Mouse (Mus musculus): ENCODE data around the gene Clcf1. TPM values are rescaled to one million over a fixed set of nuclear protein-coding genes. Genes with fewer than 3 reads are reported as not detected.

Gene Clcf1
- total RNA-seq (2021), result 1 to 10 TPM; 1.3 to 1.5 TPM
- long read RNA-seq, experiment 1, partial matches to known transcripts, result 0 of 1 reads
- long read RNA-seq, experiment 1, other reads (novel, unspliced or antisense), result 1 of 1 reads
- long read RNA-seq, experiment 2, partial matches to known transcripts, result 0 of 1 reads
- long read RNA-seq, experiment 2, other reads (novel, unspliced or antisense), result 1 of 1 reads

GRCm38 (mm10) chr19:4214071-4214770 is at the start of gene Clcf1, which contains the start of gene AC109138.7:
Clcf1 (plus strand) TSS chr19:4214238.
AC109138.7 (plus strand) TSS chr19:4214357.
- intact Hi-C loops (cut with DNase I), result no loop called here
- no peak for DNase-seq (ENCODE audit: low spot score in 2 of 2)

DNA sequence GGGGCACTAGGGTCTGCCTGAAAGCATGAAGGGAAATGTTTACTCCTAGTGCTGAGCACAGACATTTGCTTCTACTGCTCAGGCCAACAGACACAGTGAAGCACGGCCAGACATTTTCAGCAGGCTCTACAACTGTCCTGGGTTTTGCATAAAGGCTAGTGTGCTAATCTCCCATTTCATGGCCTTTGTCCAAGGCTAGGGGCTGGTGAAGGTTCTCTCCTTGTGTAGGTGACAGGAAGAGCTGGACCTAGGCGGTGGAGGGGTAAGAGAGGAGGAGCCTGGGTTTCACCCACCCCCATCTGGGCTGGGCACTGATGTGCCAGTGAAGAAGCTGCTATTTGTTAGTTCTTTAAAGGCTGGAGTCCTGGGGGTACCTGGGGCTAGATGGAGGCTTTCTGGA is 49.3 kb upstream of the Clcf1 start:
- intact Hi-C loops (cut with DNase I), result no loop called here
- no peak for DNase-seq (ENCODE audit: low spot score in 2 of 2)

GRCm38 (mm10) chr19:4166678-4167476 is 47.2 kb upstream of the Clcf1 start:
- intact Hi-C loops (cut with DNase I), result no loop called here
- no peak for DNase-seq (ENCODE audit: low spot score in 2 of 2)

GRCm38 (mm10) chr19:4169378-4169784 is 44.7 kb upstream of the Clcf1 start:
- DNase-seq (ENCODE audit: low spot score in 2 of 2), result peak; percentile 99 to 100

GRCm38 (mm10) chr19:4169810-4170209 is 44.2 kb upstream of the Clcf1 start:
- intact Hi-C loops (cut with DNase I), result loop anchor here (1.0 to 5.0 kb wide), 2 partner anchors 22 to 57 kb away; partner anchors contain the start of gene Ppp1ca
- no peak for DNase-seq (ENCODE audit: low spot score in 2 of 2)

More at GRCm38 (mm10) chr19:4169378-4169784, 44.7 kb upstream of the Clcf1 start:
- intact Hi-C loops (cut with DNase I), result loop anchor here (1.0 kb wide), 1 partner anchor 23 kb away; the partner anchor contains the start of gene Ppp1ca

GRCm38 (mm10) chr19:4170723-4171392 is 43.2 kb upstream of the Clcf1 start:
- DNase-seq (ENCODE audit: low spot score in 2 of 2), result no peak
- intact Hi-C loops (cut with DNase I), result loop anchor here (5.0 kb wide), 1 partner anchor 56 kb away; no protein-coding TSS in a partner anchor

DNA sequence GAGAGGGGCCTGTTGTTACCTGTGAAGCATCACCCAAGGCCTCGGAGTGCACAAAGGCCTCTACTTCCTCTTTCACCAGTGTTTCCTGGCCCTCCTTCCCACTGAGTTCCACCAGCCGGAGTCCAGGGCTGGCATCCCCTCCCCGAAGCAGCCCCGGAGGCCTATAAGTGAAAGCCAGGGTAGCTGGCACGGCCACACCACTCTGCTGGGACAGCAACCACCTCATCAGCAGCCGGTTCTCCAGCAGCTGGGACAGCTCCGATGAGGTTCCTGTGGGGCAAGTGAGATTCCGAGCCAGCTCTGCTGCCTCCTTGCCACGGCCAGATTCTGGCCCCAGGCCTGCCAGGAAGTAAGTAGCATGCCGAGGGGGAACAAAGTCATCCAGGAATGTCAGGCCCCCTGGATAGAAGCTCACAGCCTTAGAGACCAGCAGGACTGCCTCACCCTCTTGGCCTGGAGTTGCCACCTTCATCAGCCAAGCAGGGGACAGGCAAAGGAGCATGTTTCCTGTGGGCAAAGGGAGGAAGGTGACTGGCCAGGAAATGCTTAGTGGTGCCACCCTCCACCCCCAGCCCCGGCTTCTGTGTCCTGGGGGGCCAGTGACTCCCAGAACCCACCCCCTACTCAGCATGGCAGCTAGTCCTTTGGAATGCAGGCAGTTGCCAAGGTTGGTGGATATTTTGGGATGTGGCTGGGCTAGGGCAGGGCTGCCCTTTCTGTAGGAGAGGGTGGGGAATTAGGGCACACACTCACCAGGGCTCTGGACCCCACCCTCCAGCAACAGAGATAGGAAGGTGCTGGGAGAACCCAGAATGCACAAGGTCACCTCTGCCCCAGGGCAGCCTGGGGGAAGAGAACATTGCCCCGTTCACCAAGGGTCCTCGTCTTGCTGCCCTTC is 42.4 kb upstream of the Clcf1 start:
- DNase-seq (ENCODE audit: low spot score in 2 of 2), result no peak
- intact Hi-C loops (cut with DNase I), result loop anchor here (5.0 kb wide), 1 partner anchor 56 kb away; no protein-coding TSS in a partner anchor

GRCm38 (mm10) chr19:4172925-4173324 is 41.1 kb upstream of the Clcf1 start:
- DNase-seq (ENCODE audit: low spot score in 2 of 2), result no peak
- intact Hi-C loops (cut with DNase I), result loop anchor here (5.0 kb wide), 1 partner anchor 54 kb away; no protein-coding TSS in a partner anchor

- intact Hi-C loops (cut with DNase I), result no loop called here
- no peak for DNase-seq (ENCODE audit: low spot score in 2 of 2)
These were observed 38.6 kb upstream of the Clcf1 start, which contains the start of gene Carns1 for GRCm38 (mm10) chr19:4175368-4175947. Carns1 (minus strand) TSS chr19:4175479.

GRCm38 (mm10) chr19:4180411-4180810 is 33.6 kb upstream of the Clcf1 start:
- intact Hi-C loops (cut with DNase I), result no loop called here
- no peak for DNase-seq (ENCODE audit: low spot score in 2 of 2)

DNA sequence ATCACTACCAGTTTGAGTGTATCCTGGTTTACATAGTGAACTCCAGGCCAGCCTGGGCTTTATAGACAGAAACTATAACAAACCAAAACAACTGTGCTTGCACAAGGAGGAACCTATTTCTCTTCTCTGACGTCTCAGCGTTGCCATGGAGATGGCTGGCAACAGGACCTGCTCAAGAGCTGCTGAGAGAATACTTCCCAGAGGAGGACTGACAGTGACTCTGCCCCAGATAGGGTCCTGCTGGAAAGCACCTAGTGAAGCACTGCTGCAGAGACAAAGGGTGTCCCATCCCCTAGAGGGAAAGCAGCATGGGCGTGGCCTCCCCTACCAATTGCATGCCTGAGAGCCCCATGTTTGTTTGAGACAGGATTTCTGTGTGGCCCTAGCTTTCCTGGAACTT is 32.1 kb upstream of the Clcf1 start:
- intact Hi-C loops (cut with DNase I), result no loop called here
- DNase-seq (ENCODE audit: low spot score in 2 of 2), result peak; percentile 82 to 86

- DNase-seq (ENCODE audit: low spot score in 2 of 2), result no peak
- intact Hi-C loops (cut with DNase I), result no loop called here
These were observed 30.3 kb upstream of the Clcf1 start for GRCm38 (mm10) chr19:4183689-4184088.

DNA sequence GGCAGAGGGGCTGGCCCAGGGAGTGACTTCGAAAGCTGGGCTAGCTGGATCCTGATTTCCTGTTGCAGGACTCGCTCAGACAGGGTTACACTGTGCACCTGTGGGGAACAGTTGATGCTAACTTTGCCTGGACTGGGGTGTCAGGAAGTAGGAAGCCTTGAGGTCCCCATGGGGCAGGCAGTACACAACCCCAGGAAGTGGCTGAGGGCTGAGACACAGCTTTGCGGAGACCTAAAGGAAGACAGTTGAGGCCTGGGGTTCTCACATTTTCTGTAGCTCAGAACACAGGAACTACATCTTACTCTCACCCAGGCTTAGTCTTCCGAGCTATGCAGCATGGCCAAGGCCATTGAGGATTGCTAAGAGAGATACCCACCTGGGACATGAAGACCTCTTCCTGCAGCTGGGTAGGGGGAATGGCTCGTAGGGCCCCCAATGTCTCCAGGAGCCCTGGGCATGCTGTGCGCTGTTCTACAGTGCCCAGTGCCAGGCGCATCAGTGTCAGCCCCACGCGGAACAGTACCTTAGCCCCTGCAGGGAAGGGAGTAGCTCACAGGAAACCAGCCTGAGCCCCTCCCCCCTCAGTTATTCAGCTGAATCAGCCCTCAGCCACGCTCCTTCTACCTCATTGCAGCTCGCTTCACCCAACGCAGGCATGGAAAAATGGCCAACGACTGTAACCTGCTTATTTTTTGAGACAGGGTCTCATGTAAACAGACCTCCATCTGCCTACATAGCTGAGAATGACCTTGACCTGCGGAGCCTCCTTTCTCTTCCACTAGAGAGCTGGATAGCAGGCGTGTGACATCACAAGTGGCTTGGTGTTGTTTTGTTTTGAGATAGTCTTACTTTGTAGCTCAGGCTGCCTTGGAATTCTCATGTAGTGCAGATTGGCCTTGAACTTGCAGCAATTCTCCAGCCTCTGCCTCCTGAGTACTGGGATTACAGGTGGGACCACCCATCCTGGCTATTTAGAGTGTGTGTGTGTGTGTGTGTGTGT is 28.8 kb upstream of the Clcf1 start:
- intact Hi-C loops (cut with DNase I), result no loop called here
- DNase-seq (ENCODE audit: low spot score in 2 of 2), result no peak

- DNase-seq (ENCODE audit: low spot score in 2 of 2), result no peak
- intact Hi-C loops (cut with DNase I), result no loop called here
These were observed 26.7 kb upstream of the Clcf1 start for GRCm38 (mm10) chr19:4187303-4187702.

DNA sequence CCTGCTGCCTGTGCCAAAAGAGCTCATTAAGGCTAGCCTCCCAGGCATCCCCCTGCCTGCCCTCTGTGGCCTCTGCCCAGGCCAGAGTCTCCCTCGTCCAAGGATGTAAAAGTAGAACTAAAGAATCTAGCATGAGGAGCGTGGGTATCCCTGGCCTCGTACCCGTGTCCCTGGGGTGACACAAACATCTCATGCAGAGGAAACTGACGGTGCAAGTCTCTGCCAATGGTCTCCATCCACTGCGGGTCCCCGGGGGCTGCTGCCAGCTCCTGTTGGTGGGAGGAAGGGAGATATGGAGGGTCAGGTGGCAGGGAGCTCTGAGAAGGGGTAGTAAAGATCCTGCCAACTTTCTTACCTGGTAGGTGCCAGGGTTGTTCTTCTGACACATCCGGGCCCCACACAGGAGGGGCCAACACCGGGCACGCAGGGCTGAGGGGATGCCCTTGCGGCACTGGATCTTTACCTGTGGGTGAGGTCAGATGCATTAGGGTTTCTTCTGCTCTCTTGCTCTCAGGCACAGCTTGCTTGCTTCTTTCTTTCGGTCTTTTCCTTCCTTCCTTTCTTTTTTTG is 24.9 kb upstream of the Clcf1 start:
- intact Hi-C loops (cut with DNase I), result no loop called here
- no peak for DNase-seq (ENCODE audit: low spot score in 2 of 2)

GRCm38 (mm10) chr19:4190831-4191334 is 23.2 kb upstream of the Clcf1 start, which contains the start of gene Tbc1d10c:
Tbc1d10c (minus strand) TSS chr19:4191284.
- DNase-seq (ENCODE audit: low spot score in 2 of 2), result no peak
- intact Hi-C loops (cut with DNase I), result no loop called here

Measured in left cerebral cortex, postnatal 14 days (tissue).